Mouse (Mus musculus): ENCODE results near the gene Anp32a. TPM values are rescaled to one million over a fixed set of nuclear protein-coding genes. Genes with fewer than 3 reads are reported as not detected.

Anp32a gene
- total and polyA plus RNA-seq, 3 experiments = 182 to 516 (median 362) TPM

DNA sequence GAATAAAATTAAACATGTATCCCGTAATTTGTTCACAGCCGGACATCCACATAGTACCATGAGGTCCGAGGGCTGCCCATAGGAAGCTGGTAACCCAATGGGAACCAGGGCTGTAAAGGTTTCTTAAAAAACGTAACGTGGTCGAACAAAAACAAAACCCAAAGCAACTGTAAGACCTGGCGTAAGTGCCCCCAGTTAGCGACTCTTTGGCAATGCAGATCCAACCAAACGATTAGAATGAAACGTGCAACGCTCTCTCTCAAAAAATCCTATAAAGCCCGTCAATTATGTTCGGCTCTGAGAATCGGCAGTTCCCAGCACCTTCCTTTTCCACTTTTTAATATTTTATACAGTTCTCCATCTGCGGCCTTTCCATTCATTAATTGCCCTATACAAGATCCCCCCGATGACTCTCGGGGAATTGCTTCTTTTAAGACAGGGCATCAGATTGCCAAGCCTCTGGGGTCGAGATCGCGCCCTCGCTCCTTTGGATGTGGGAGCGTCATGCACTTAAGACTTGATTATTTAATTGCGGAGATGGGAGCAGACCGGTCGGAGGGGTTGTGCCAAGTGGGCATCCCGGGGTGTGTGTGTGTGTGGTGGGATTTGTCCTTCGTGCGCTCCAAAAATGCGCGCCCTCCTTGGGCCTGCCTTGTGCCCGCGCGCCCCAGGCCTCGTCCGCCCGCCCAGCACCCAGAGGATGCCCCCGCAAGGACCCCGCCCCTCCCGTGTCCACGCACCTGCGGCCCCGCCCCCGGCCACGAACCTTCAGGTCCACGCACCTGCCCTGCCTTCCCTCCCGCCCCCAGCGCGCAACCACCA is 581 bp upstream of the Anp32a start (continued):
- TF ChIP-seq ETS1 (IDR thresholded peaks at IDR 0.05; ENCODE audit: low read depth, low read length) = 0 out of 2 replicates have a peak, but pooled peaks have one; percentile 18
- TF ChIP-seq MEF2A (IDR thresholded peaks at IDR 0.05; ENCODE audit: extremely low read depth, insufficient replicate concordance, low read depth, low read length, poor library complexity, severe bottlenecking) = no peak
- TF ChIP-seq SMC3 (IDR thresholded peaks at IDR 0.05; ENCODE audit: low read depth, low read length) = no peak
- no peak for TF ChIP-seq ELF1 (IDR thresholded peaks at IDR 0.05; ENCODE audit: low read depth, low read length)
- TF ChIP-seq BHLHE40 (IDR thresholded peaks at IDR 0.05; ENCODE audit: borderline replicate concordance, low read depth, low read length) = no peak
- TF ChIP-seq RCOR1 (IDR thresholded peaks at IDR 0.05; ENCODE audit: low read depth, low read length) = no peak
- TF ChIP-seq GABPA (IDR thresholded peaks at IDR 0.05; ENCODE audit: low read depth, low read length) = no peak
- no peak for TF ChIP-seq CHD2 (IDR thresholded peaks at IDR 0.05; ENCODE audit: low read length)
- no peak for TF ChIP-seq POLR2AphosphoS5 (IDR thresholded peaks at IDR 0.05; ENCODE audit: borderline replicate concordance, low read depth, low read length)
- no peak for TF ChIP-seq ZMIZ1 (IDR thresholded peaks at IDR 0.05; ENCODE audit: low read depth, low read length)
- no peak for TF ChIP-seq USF1 (IDR thresholded peaks at IDR 0.05; ENCODE audit: low read depth, low read length)
- TF ChIP-seq RAD21 (IDR thresholded peaks at IDR 0.05; ENCODE audit: low read depth, low read length) = no peak
- no peak for TF ChIP-seq TAL1 (IDR thresholded peaks at IDR 0.05; ENCODE audit: low read length)
- TF ChIP-seq EP300 (IDR thresholded peaks at IDR 0.05; ENCODE audit: low read depth in 1 of 2, low read length in 2 of 2) = no peak
- no peak for TF ChIP-seq ZKSCAN1 (IDR thresholded peaks at IDR 0.05; ENCODE audit: low read depth, low read length)
- TF ChIP-seq CHD1 (IDR thresholded peaks at IDR 0.05; ENCODE audit: low read depth, low read length) = no peak

- peak; percentile 50 for TF ChIP-seq TCF12 (IDR thresholded peaks at IDR 0.05; ENCODE audit: low read depth, low read length)
- TF ChIP-seq RAD21 (IDR thresholded peaks at IDR 0.05; ENCODE audit: low read depth, low read length) = no peak
- TF ChIP-seq MAZ (IDR thresholded peaks at IDR 0.05; ENCODE audit: low read depth, low read length) = peak; percentile 84; the same call in 1 of the 2 replicates
- 0 out of 2 replicates have a peak, but pooled peaks have one; percentile 47 for TF ChIP-seq E2F4 (IDR thresholded peaks at IDR 0.05; ENCODE audit: borderline replicate concordance, low read depth, low read length)
- TF ChIP-seq CHD1 (IDR thresholded peaks at IDR 0.05; ENCODE audit: low read depth, low read length) = no peak
- 0 out of 2 replicates have a peak, but pooled peaks have one; percentile 31 for TF ChIP-seq MYC (IDR thresholded peaks at IDR 0.05; ENCODE audit: low read depth, low read length)
- TF ChIP-seq NRF1 (IDR thresholded peaks at IDR 0.05; ENCODE audit: insufficient read depth, low read depth, low read length, poor library complexity, severe bottlenecking) = no peak
- peak; percentile 57 for TF ChIP-seq MXI1 (IDR thresholded peaks at IDR 0.05; ENCODE audit: low read depth, low read length)
- Histone ChIP-seq H3K27ac (ENCODE audit: control insufficient read depth, low read depth, low read length) (peak overlapping the region; percentile 97), H3K9me3 (replicated peaks; ENCODE audit: insufficient read depth, low read length) (no peaks in the 10 kb centered on the region), H3K4me1 (ENCODE audit: control insufficient read depth in 1 of 2, insufficient read depth in 2 of 2, low read length in 2 of 2) (peaks cover 2 to 9% of the 10 kb centered on the region in 2 experiments; a peak in 3 of 4 replicates), H3K27me3 (ENCODE audit: control insufficient read depth in 1 of 2, insufficient read depth in 2 of 2, low read length in 2 of 2) (no peaks in the 10 kb centered on the region), H3K79me2 (ENCODE audit: control insufficient read depth, insufficient read depth, low read length, poor library complexity) (peaks cover 62% of the 10 kb centered on the region), H3K36me3 (ENCODE audit: control insufficient read depth in 1 of 2, insufficient read depth in 2 of 2, low read length in 2 of 2) (peaks cover 0 to 23% of the 10 kb centered on the region in 2 experiments; a peak in 3 of 4 replicates), H3K9ac (ENCODE audit: control insufficient read depth, low read depth, low read length, poor library complexity, severe bottlenecking) (peak overlapping the region; percentile 85), H3K4me3 (ENCODE audit: control insufficient read depth in 1 of 2, insufficient read depth in 1 of 2, low read depth in 2 of 2, low read length in 2 of 2) (peak overlapping the region; percentile 95 to 96)
- DNase-seq (ENCODE audit: low read depth, low spot score) = peak; percentile 78
These were observed 778 bp downstream of the Anp32a start for GRCm38 (mm10) chr9:62341701-62342440.

Data from MEL (cell line).